Mouse (Mus musculus) embryonic stem cell, embryonic (primary cell): ENCODE measurements around the gene Jmjd6.
"Not testable (repeated sequence)": the region's sequence is repeated elsewhere in the genome, so short reads cannot be mapped to it uniquely, and the experiment has no call there.

Experiments used
- CTCF ChIA-PET, 4 experiments: fragments of 300-600 bp in 2 of 4; fragments of 350-600 bp in 2 of 4; sonication (Branson Sonifier 250); formaldehyde crosslinking; loops; one replicate each; lab custom pipeline; 2022; ENCODE audit warnings: inconsistent platforms in 2 of 4; lab: Charles Lee
- POLR2A ChIA-PET, 4 experiments: fragments of 300-600 bp in 2 of 4; fragments of 350-600 bp in 2 of 4; sonication (Branson Sonifier 250); formaldehyde crosslinking; loops; one replicate each; lab custom pipeline; 2022; ENCODE audit warnings: antibody characterized with exemption in 4 of 4, inconsistent platforms in 1 of 4; lab: Charles Lee

Jmjd6 gene

DNA sequence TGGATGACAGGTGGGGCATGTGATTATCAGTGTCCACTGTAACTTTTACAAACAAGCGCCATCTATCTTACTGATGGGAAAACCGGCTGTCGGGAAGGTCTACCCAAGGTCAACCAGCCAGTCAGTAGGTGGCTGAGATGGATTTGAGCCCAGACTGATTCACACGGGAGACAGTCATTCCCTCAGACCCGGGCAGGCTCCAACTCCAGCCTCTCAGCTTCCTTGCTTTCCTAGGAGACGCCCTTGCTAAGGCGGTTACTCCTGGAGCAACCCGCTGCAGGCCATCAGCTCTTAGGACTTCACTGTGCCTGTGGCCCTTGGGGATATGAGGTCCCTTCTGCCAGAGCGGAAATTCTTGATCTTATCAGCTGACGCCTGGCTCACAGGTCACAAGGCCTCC lies 21.2 kb upstream of the Jmjd6 start:
- POLR2A ChIA-PET = interaction anchor here (0.5 to 14.0 kb wide), 17 partner anchors 9 to 551 kb away, joined by 3 to 286 read pairs (median 5); partner anchors contain the start of genes Mfsd11 (in 3 of the 4), Srsf2 (in 3 of the 4), Jmjd6 (in 2 of the 4) and Mettl23 (in 2 of the 4)
- CTCF ChIA-PET = interaction anchor here in 3 of 4 experiments (1.2 to 1.8 kb wide), 4 partner anchors 17 to 193 kb away, joined by 3 to 5 read pairs (median 4); no protein-coding TSS in a partner anchor

- POLR2A ChIA-PET = interaction anchor here in 3 of 4 experiments (0.5 to 16.5 kb wide), 7 partner anchors 8 to 26 kb away, joined by 3 to 286 read pairs (median 3); partner anchors contain the start of genes Jmjd6 (in 1 of the 3) and Mettl23 (in 1 of the 3)
- CTCF ChIA-PET = no interaction called here
Observed at GRCm38 (mm10) chr11:116857183-116857850, 14.1 kb upstream of the Jmjd6 start.

DNA sequence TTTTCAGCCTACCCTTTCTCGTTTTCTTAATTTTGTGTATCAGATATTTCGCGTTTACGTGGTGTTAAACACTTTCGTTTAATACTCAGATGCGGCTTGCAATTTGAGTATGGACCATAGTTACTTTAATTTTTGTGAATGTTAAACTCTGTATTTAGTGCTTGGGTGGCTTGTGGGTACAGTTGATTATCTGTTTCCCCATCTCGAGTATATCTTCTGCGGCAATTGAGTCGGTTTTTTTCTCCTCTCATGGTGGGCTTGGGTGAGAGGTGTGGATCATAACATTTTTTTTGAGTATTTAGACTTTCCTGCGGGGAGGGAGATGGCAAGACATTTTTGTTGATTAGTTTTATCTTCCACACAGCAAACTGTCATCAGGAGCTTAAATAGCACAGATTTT lies 11.0 kb upstream of the Jmjd6 start:
- ChIA-PET POLR2A (interaction anchor here (0.7 to 17.9 kb wide), 34 partner anchors 8 to 268 kb away, joined by 3 to 286 read pairs (median 9); partner anchors contain the start of genes Jmjd6 (in 3 of the 4), Mettl23 (in 3 of the 4), Mxra7 (in 2 of the 4) and Aanat (in 1 of the 4)), CTCF (interaction anchor here in 1 of 4 experiments (0.6 to 1.0 kb wide), 2 partner anchors 31 to 1452 kb away, joined by 3 read pairs; no protein-coding TSS in a partner anchor)

DNA sequence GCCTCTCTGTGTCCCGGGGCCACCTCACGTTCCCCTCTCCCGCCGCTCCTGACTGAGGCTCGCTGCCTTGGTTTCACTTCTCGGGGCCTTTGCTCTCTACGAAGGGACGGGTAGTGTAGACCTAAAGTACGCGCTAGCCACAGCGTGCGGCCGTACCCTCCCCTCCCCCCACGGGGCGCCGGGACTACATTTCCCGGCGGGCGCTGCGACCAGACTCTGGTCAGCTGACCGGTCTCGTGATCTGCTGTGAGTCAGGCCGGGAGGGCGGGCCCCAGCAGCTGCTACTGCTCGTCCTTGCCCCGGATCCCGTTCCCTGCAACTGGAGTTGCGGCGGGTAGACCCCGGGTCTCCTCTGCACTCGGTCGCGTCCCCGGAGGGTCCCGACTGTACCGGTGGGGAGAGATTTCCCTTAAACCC lies 10.3 kb upstream of the Jmjd6 start:
- CTCF ChIA-PET = interaction anchor here in 1 of 4 experiments (1.0 kb wide), 1 partner anchor 32 kb away, joined by 3 read pairs; no protein-coding TSS in a partner anchor

DNA sequence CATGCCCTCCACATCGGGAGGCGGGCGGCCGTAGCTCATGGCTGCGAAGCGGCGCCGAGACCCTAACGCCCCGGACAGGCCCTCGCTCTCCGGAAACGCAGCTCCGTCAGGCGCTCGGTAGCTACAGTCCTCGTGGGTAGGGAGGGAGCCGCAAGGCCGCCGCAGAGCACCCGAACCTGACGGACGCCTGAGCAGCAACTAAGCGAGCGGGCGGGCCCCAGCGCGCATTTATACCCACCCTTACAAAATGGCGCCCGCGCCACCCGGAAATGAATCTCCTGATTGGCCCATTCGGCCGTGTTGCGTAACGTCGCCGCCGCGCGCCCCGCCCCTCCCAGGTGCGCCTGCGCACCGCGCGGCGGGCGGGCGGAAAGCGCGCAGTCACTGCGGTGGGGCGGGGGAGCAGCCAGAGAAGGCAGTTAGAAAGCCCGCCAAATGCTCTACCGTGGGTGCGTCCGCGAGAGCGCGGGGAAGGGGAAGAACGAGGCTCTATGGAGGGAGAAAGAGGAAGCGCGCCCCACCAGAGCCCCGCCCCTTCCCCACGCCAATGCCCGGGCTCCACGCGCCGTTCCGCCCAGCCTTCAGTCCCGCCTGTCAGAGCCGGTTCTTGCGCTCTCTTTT lies 9.8 kb upstream of the Jmjd6 start, which contains the start of gene Srsf2:
Srsf2 (minus strand) TSS at position 204 of the 621 bp plus-strand sequence.
- ChIA-PET CTCF (interaction anchor here in 1 of 4 experiments (1.0 to 1.6 kb wide), 2 partner anchors 32 to 228 kb away, joined by 3 read pairs; no protein-coding TSS in a partner anchor), POLR2A (interaction anchor here (0.5 to 17.9 kb wide), 123 partner anchors 9 to 1116 kb away, joined by 3 to 286 read pairs (median 4); partner anchors contain the start of genes Jmjd6 (in 4 of the 4), Mettl23 (in 4 of the 4), Aanat (in 3 of the 4) and Mxra7 (in 3 of the 4))

More for the DNA sequence above, 10.3 kb upstream of the Jmjd6 start:
- POLR2A ChIA-PET = interaction anchor here (0.5 to 17.9 kb wide), 50 partner anchors 8 to 441 kb away, joined by 3 to 286 read pairs (median 6); partner anchors contain the start of genes Jmjd6 (in 3 of the 4), Mettl23 (in 3 of the 4), Mxra7 (in 2 of the 4) and Aanat (in 1 of the 4)

- POLR2A ChIA-PET = interaction anchor here (0.5 to 17.9 kb wide), 123 partner anchors 9 to 1117 kb away, joined by 3 to 286 read pairs (median 4); partner anchors contain the start of genes Jmjd6 (in 4 of the 4), Mettl23 (in 4 of the 4), Aanat (in 3 of the 4) and Mxra7 (in 3 of the 4)
- CTCF ChIA-PET = interaction anchor here in 1 of 4 experiments (1.6 kb wide), 1 partner anchor 227 kb away, joined by 3 read pairs; no protein-coding TSS in a partner anchor
Observed at GRCm38 (mm10) chr11:116852291-116852890, 9.1 kb upstream of the Jmjd6 start, which contains the start of gene Mfsd11. Mfsd11 (plus strand) TSS chr11:116852440.

GRCm38 (mm10) chr11:116851576-116852290 lies 8.5 kb upstream of the Jmjd6 start:
- ChIA-PET POLR2A (interaction anchor here (0.6 to 17.9 kb wide), 81 partner anchors 8 to 827 kb away, joined by 3 to 286 read pairs (median 5); partner anchors contain the start of genes Jmjd6 (in 4 of the 4), Mettl23 (in 4 of the 4), Aanat (in 3 of the 4) and Mxra7 (in 3 of the 4)), CTCF (interaction anchor here in 1 of 4 experiments (1.6 kb wide), 1 partner anchor 226 kb away, joined by 3 read pairs; no protein-coding TSS in a partner anchor)

- ChIA-PET POLR2A (interaction anchor here (0.6 to 17.9 kb wide), 41 partner anchors 8 to 356 kb away, joined by 3 to 286 read pairs (median 6); partner anchors contain the start of genes Jmjd6 (in 4 of the 4), Mettl23 (in 4 of the 4) and Mxra7 (in 1 of the 4)), CTCF (interaction anchor here in 2 of 4 experiments (0.7 to 1.6 kb wide), 2 partner anchors 226 to 362 kb away, joined by 3 to 6 read pairs; no protein-coding TSS in a partner anchor)
Observed at GRCm38 (mm10) chr11:116850833-116851477, 7.7 kb upstream of the Jmjd6 start.

DNA sequence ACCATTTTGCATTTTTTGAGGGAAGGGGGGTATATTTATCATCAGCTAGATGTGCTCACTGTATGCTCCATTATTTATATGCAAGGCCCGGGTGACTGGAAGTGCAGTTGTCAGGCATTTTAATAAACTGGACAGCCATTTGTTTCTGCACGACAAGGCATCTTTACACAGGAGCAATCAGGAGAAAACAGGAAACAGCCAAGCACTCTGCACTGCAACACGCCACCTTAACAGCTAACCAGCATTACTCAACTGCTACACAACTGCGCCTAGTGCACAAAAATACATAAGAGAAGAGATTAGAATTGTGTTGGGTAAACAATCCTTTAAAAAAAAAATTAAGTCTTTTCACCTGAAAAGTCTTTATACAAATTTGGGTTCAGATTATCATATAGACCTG lies 6.8 kb upstream of the Jmjd6 start:
- ChIA-PET POLR2A (interaction anchor here in 3 of 4 experiments (1.1 to 17.9 kb wide), 6 partner anchors 12 to 176 kb away, joined by 4 to 286 read pairs (median 110); partner anchors contain the start of genes Jmjd6 (in 1 of the 3) and Mettl23 (in 1 of the 3)), CTCF (no interaction called here)

GRCm38 (mm10) chr11:116849587-116849986 lies 6.3 kb upstream of the Jmjd6 start:
- ChIA-PET POLR2A (interaction anchor here in 3 of 4 experiments (0.5 to 17.9 kb wide), 8 partner anchors 11 to 176 kb away, joined by 3 to 286 read pairs (median 5); partner anchors contain the start of genes Jmjd6 (in 1 of the 3) and Mettl23 (in 1 of the 3)), CTCF (no interaction called here)

- POLR2A ChIA-PET = interaction anchor here (0.6 to 17.9 kb wide), 14 partner anchors 10 to 762 kb away, joined by 3 to 286 read pairs (median 3); partner anchors contain the start of genes Exoc7 (in 1 of the 4), Jmjd6 (in 1 of the 4) and Mettl23 (in 1 of the 4)
- CTCF ChIA-PET = not testable (repeated sequence)
Observed at GRCm38 (mm10) chr11:116848877-116849178, 5.6 kb upstream of the Jmjd6 start.

DNA sequence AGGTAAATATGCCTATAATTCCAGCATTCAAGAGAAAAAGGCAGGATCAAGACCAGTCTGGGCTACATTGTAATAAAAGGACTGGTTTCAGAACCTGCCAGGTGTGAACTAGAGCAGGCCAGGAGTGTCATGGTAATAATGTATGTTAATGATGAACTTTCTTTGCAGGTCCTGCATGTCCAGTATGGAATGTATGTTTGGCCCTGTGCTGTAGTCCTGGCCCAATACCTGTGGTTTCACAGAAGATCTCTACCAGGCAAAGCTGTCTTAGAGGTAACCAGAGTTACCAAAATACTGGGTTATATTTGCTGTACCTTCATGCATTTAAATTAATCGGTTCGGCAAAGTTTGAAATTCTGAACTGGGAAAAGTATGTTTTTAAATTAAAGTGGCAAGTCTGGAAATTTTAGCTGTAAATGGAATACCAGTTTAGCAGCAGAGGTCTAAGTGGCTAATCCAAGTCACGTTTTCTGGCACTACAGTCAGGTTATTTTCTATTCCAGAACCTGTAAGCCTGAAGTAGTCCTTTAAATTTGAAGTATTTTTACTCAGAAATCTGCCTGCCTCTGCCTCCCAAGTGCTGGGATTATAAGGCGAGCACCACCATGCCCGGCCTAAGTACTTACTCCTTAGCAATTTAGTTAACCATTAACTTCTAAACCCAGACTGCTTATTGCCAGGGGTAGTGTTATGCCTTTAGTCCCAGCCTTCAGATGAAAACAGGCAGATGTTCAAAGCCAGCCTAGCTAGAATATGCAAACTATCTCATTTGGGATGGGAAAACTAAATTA lies 5.0 kb upstream of the Jmjd6 start:
- POLR2A ChIA-PET = interaction anchor here (0.6 to 17.9 kb wide), 26 partner anchors 9 to 763 kb away, joined by 3 to 286 read pairs (median 3); partner anchors contain the start of genes Exoc7 (in 1 of the 4), Jmjd6 (in 1 of the 4) and Mettl23 (in 1 of the 4)
- CTCF ChIA-PET = no interaction called here

DNA sequence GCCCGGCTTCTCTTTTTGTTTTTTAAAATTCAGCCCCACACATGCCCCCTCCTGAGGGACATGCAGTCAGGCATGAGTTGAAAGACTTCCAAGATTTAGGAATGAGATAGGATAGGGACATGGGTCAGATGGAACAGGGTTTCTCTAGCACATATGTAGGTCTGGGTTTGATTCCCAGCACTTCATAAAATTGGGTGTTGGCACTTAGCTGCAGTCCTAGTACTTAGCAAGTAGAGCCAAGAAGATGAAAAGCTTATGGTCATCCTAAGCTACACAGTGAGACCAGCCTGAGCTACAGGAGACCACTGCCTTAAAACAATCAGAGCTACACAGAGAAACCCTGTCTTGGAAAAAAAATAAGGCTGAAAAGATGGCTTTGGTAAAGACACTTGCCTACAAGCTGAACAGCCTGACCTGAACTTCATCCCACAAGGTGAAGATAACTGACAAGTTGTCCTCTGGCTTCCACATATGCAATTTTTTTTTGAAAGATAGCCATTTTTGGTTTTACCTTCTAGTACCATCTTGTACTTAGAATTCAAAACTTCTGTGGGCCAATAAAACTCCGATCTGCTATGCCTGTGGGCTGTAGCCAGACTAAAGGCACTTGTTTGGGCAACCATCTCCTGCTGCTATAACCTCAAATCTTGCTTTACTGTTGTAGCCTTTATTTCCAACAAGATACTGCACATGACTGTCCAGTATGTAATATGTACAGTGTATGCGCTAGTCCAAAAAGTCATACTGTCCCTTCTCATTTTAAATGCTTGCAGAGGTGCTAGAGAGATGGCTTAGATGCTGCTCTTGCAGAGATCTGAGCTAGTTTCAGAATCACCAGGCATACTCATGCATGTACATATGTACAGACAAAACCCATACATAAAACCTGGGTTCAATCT lies 4.2 kb upstream of the Jmjd6 start:
- ChIA-PET CTCF (interaction anchor here in 1 of 4 experiments (0.5 kb wide), 1 partner anchor 1560 kb away, joined by 3 read pairs; no protein-coding TSS in a partner anchor), POLR2A (interaction anchor here (0.6 to 17.9 kb wide), 28 partner anchors 9 to 823 kb away, joined by 3 to 286 read pairs (median 4); partner anchors contain the start of genes Exoc7 (in 1 of the 4), Jmjd6 (in 1 of the 4) and Mettl23 (in 1 of the 4))
